Mouse (Mus musculus): Measurements from ENCODE around the gene Pla2g4e. TPM values are rescaled to one million over a fixed set of nuclear protein-coding genes. Genes with fewer than 3 reads are reported as not detected.
"Not testable (repeated sequence)": the region's sequence is repeated elsewhere in the genome, so short reads cannot be mapped to it uniquely, and the experiment has no call there.

The Pla2g4e gene
- polyA plus RNA-seq, 1 experiment from 2014 or later = not detected

GRCm38 (mm10) chr2:120242791-120243467, 2.2 kb downstream of the Pla2g4e start:
- H3K4me2 ChIP-seq (ENCODE audit: low read depth, low read length) = no peak overlapping the region
- H3K36me3 ChIP-seq (replicated peaks; ENCODE audit: insufficient read depth, low read length) = no peaks in the 10 kb centered on the region
- TF ChIP-seq EP300 (IDR thresholded peaks at IDR 0.05; ENCODE audit: low read depth) (no peak), CTCF (IDR thresholded peaks at IDR 0.05; ENCODE audit: low read depth) (no peak)
- DNase-seq (no peak), ATAC-seq (no peak)
- no peak overlapping the region for H3K9ac ChIP-seq (replicated peaks)
- no peaks in the 10 kb centered on the region for H3K9me3 ChIP-seq (ENCODE audit: low read length)
- H3K27ac ChIP-seq (ENCODE audit: low read depth) = no peak overlapping the region
- WGBS (ENCODE audit: insufficient replicate concordance) = 56% methylated on average over 5 of the region's 5 CpGs
- no peaks in the 10 kb centered on the region for H3K4me1 ChIP-seq (ENCODE audit: insufficient read depth)
- no peak overlapping the region for H3K4me3 ChIP-seq (ENCODE audit: low read depth, low read length)
- peaks cover 20% of the 10 kb centered on the region for H3K27me3 ChIP-seq (ENCODE audit: insufficient read depth, low read length)

- H3K4me2 ChIP-seq (ENCODE audit: low read depth, low read length); H3K27me3 ChIP-seq (ENCODE audit: insufficient read depth, low read length); DNase-seq; ATAC-seq; H3K9me3 ChIP-seq (ENCODE audit: low read length); H3K27ac ChIP-seq (ENCODE audit: low read depth); H3K9ac ChIP-seq (replicated peaks); H3K4me3 ChIP-seq (ENCODE audit: low read depth, low read length); H3K4me1 ChIP-seq (ENCODE audit: insufficient read depth); H3K36me3 ChIP-seq (replicated peaks; ENCODE audit: insufficient read depth, low read length): not testable (repeated sequence)
- WGBS (ENCODE audit: insufficient replicate concordance) = 81% methylated on average over 8 of the region's 9 CpGs
Measured at GRCm38 (mm10) chr2:120238733-120239132, 6.4 kb downstream of the Pla2g4e start.

GRCm38 (mm10) chr2:120237784-120238183, 7.4 kb downstream of the Pla2g4e start:
- no peak overlapping the region for H3K27ac ChIP-seq (ENCODE audit: low read depth)
- no peaks in the 10 kb centered on the region for H3K4me1 ChIP-seq (ENCODE audit: insufficient read depth)
- no peaks in the 10 kb centered on the region for H3K9me3 ChIP-seq (ENCODE audit: low read length)
- H3K27me3 ChIP-seq (ENCODE audit: insufficient read depth, low read length) = no peaks in the 10 kb centered on the region
- WGBS (ENCODE audit: insufficient replicate concordance) = 61% methylated on average over 5 of the region's 5 CpGs
- no peak overlapping the region for H3K9ac ChIP-seq (replicated peaks)
- H3K4me3 ChIP-seq (ENCODE audit: low read depth, low read length) = no peak overlapping the region
- no peak overlapping the region for H3K4me2 ChIP-seq (ENCODE audit: low read depth, low read length)
- no peaks in the 10 kb centered on the region for H3K36me3 ChIP-seq (replicated peaks; ENCODE audit: insufficient read depth, low read length)
- ATAC-seq (no peak), DNase-seq (no peak)
- no peak for TF ChIP-seq CTCF (IDR thresholded peaks at IDR 0.05; ENCODE audit: low read depth)
- no peak for TF ChIP-seq EP300 (IDR thresholded peaks at IDR 0.05; ENCODE audit: low read depth)

- H3K4me2 ChIP-seq (ENCODE audit: low read depth, low read length) = no peak overlapping the region
- no peaks in the 10 kb centered on the region for H3K27me3 ChIP-seq (ENCODE audit: insufficient read depth, low read length)
- no peak overlapping the region for H3K9ac ChIP-seq (replicated peaks)
- WGBS (ENCODE audit: insufficient replicate concordance) = 72% methylated on average over 3 of the region's 3 CpGs
- no peaks in the 10 kb centered on the region for H3K9me3 ChIP-seq (ENCODE audit: low read length)
- no peak for TF ChIP-seq CTCF (IDR thresholded peaks at IDR 0.05; ENCODE audit: low read depth)
- no peak for TF ChIP-seq EP300 (IDR thresholded peaks at IDR 0.05; ENCODE audit: low read depth)
- H3K27ac ChIP-seq (ENCODE audit: low read depth) = no peak overlapping the region
- H3K36me3 ChIP-seq (replicated peaks; ENCODE audit: insufficient read depth, low read length) = no peaks in the 10 kb centered on the region
- DNase-seq (no peak), ATAC-seq (no peak)
- no peaks in the 10 kb centered on the region for H3K4me1 ChIP-seq (ENCODE audit: insufficient read depth)
- H3K4me3 ChIP-seq (ENCODE audit: low read depth, low read length) = no peak overlapping the region
Measured at GRCm38 (mm10) chr2:120235947-120236640, 9.0 kb downstream of the Pla2g4e start.

GRCm38 (mm10) chr2:120235381-120235780, 9.8 kb downstream of the Pla2g4e start:
- H3K27ac ChIP-seq (ENCODE audit: low read depth) = no peak overlapping the region
- no peaks in the 10 kb centered on the region for H3K4me1 ChIP-seq (ENCODE audit: insufficient read depth)
- no peak overlapping the region for H3K4me3 ChIP-seq (ENCODE audit: low read depth, low read length)
- no peak overlapping the region for H3K9ac ChIP-seq (replicated peaks)
- TF ChIP-seq EP300 (IDR thresholded peaks at IDR 0.05; ENCODE audit: low read depth) (no peak), CTCF (IDR thresholded peaks at IDR 0.05; ENCODE audit: low read depth) (no peak)
- WGBS (ENCODE audit: insufficient replicate concordance) = 66% methylated on average over 3 of the region's 3 CpGs
- no peak overlapping the region for H3K4me2 ChIP-seq (ENCODE audit: low read depth, low read length)
- DNase-seq (no peak), ATAC-seq (no peak)
- no peaks in the 10 kb centered on the region for H3K9me3 ChIP-seq (ENCODE audit: low read length)
- H3K36me3 ChIP-seq (replicated peaks; ENCODE audit: insufficient read depth, low read length) = no peaks in the 10 kb centered on the region
- H3K27me3 ChIP-seq (ENCODE audit: insufficient read depth, low read length) = no peaks in the 10 kb centered on the region

GRCm38 (mm10) chr2:120231642-120232041, 13.5 kb downstream of the Pla2g4e start:
- Histone ChIP-seq H3K4me3 (ENCODE audit: low read depth, low read length) (no peak overlapping the region), H3K4me1 (ENCODE audit: insufficient read depth) (no peaks in the 10 kb centered on the region), H3K4me2 (ENCODE audit: low read depth, low read length) (no peak overlapping the region), H3K9me3 (ENCODE audit: low read length) (no peaks in the 10 kb centered on the region), H3K27ac (ENCODE audit: low read depth) (no peak overlapping the region), H3K9ac (replicated peaks) (no peak overlapping the region), H3K27me3 (ENCODE audit: insufficient read depth, low read length) (no peaks in the 10 kb centered on the region), H3K36me3 (replicated peaks; ENCODE audit: insufficient read depth, low read length) (no peaks in the 10 kb centered on the region)
- TF ChIP-seq EP300 (IDR thresholded peaks at IDR 0.05; ENCODE audit: low read depth) = no peak
- 45% methylated on average over 3 of the region's 3 CpGs for WGBS (ENCODE audit: insufficient replicate concordance)
- ATAC-seq (no peak), DNase-seq (no peak)
